7 mouse cellular contexts compared by ENCODE assay signal in the genomic region with DNA sequence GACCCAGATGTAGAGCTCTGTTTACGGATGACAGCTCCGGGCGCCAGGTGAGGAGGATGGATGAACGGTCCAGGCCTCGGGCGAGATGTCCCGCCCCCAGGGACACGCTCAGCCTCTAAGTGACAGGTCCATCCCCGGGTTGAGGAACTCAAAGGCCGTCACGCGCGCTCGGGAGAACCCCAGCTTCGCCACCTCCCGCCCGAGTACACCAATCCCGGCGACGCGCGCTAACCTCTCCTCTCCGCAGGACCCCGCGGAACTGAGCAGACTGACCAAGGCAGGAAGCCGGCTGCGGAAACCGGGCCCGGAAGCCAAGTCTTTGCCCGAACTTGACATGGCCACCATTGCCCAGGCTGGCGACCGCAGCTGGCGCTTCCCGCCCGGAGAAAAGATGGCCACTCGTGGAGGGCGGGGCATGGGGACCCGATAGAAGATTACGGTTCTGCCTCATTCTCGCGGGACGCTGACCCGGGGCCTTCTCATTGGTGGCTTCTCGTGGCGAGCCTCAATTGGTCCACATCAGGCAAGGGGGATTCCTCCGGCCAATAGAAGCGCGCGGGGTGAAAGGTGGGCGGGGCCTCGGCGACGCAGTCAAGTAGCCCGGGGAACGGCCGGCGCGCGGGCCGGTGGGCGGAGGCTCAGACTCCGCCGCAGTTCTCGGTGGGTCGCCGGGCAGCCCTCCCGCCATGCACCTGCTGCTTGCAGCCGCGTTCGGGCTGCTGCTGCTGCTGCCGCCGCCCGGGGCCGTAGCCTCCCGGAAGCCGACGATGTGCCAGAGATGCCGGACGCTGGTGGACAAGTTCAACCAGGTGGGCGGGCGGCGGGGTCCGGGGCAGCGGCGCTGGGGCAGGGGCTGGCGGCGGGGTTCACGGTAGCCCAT. TPM values are rescaled to one million over a fixed set of nuclear protein-coding genes. Genes with fewer than 3 reads are reported as not detected.
A peak's percentile ranks its signal among the peaks of the same experiment; 100 is the strongest.
DNase-seq lines count a peak whose midpoint lies in the region; ATAC-seq lines count a peak whose summit lies in the region.

TSS of gene Alg12 (minus strand) at position 293 of the 880 bp plus-strand sequence.
TSS of gene Creld2 (plus strand) at position 621 of the 880 bp plus-strand sequence.

- H3K9ac ChIP-seq in intestine, embryonic 15.5 days = peak within 1 kb of the TSS; percentile 84

- ATAC-seq in intestine, embryonic 15.5 days = peak; percentile 99

- H3K27me3 ChIP-seq in intestine, embryonic 15.5 days (replicated peaks) = no peaks in the 10 kb centered on the region
- H3K27me3 ChIP-seq in midbrain, embryonic 10.5 days (ENCODE audit: low read depth, poor library complexity, severe bottlenecking) = no peaks in the 10 kb centered on the region

- H3K36me3 ChIP-seq in intestine, embryonic 15.5 days = peaks cover 7% of the 10 kb centered on the region; the same call in 1 of the 2 replicates
- peaks cover 51% of the 10 kb centered on the region for H3K36me3 ChIP-seq in midbrain, embryonic 10.5 days

- H3K9me3 ChIP-seq in intestine, embryonic 15.5 days = no peaks in the 10 kb centered on the region
- no peaks in the 10 kb centered on the region for H3K9me3 ChIP-seq in midbrain, embryonic 10.5 days (replicated peaks)

- peak within 1 kb of the TSS; percentile 72 for H3K27ac ChIP-seq in intestine, embryonic 15.5 days
- H3K27ac ChIP-seq in midbrain, embryonic 10.5 days (replicated peaks) = peak within 1 kb of the TSS; percentile 91

- intact Hi-C loops in gastrocnemius, postnatal 36 days (cut with DNase I) = loop anchor here (10.0 kb wide), 1 partner anchor 64 kb away; the partner anchor contains the start of gene Zbed4
- intact Hi-C loops in left cerebral cortex, postnatal 25 days (cut with DNase I) = no loop called here

- H3K4me2 ChIP-seq in intestine, embryonic 15.5 days (replicated peaks) = peak within 1 kb of the TSS; percentile 75

- peak within 1 kb of the TSS; percentile 92 for H3K4me3 ChIP-seq in intestine, embryonic 15.5 days (replicated peaks)
- H3K4me3 ChIP-seq in midbrain, embryonic 10.5 days = peak within 1 kb of the TSS; percentile 94

- under 1% methylated on average over 88 of the region's 88 CpGs for whole genome bisulfite sequencing in intestine, embryonic 15.5 days
- under 1% methylated on average over 88 of the region's 88 CpGs for WGBS in midbrain, embryonic 10.5 days

- DNase-seq in adrenal gland, adult 2 months = peak; percentile 100
- peak; percentile 99 for DNase-seq in embryo, embryonic 11.5 days (ENCODE audit: low read depth, low spot score)
- DNase-seq in gastrocnemius, postnatal 36 days = peak; percentile 98 to 99
- peak; percentile 100 for DNase-seq in left cerebral cortex, postnatal 25 days (ENCODE audit: low spot score in 2 of 2)
- peak; percentile 100 for DNase-seq in midbrain, embryonic 10.5 days (ENCODE audit: low spot score)
- peak; percentile 97 for DNase-seq in right cerebral cortex, postnatal 4 days

- peaks cover 14% of the 10 kb centered on the region for H3K4me1 ChIP-seq in intestine, embryonic 15.5 days (replicated peaks)
- peaks cover 25% of the 10 kb centered on the region for H3K4me1 ChIP-seq in midbrain, embryonic 10.5 days

RNA-seq across cellular contexts. Expression of gene Alg12, which starts in this region (rescaled TPM):
- 10 to 100 TPM; 15.2 to 19.2 TPM for total RNA-seq in adrenal gland, adult 2 months (2021)
- 20.4 and 21.2 TPM in 2 replicates for polyA plus RNA-seq in adrenal gland, adult 2 months (2012; rRNA removed)
- total RNA-seq in gastrocnemius, postnatal 36 days (2021) = 1 to 10 TPM; 3.6 to 3.7 TPM
- 12.7 and 14.0 TPM in 2 replicates for polyA plus RNA-seq in intestine, embryonic 15.5 days (2015; fragmentation: Nextera tagmentation; extraction: Ambion mirVana)
- 10 to 100 TPM; 13.2 to 16.6 TPM for total RNA-seq in left cerebral cortex, postnatal 25 days (2021)
- polyA plus RNA-seq in midbrain, embryonic 10.5 days (2016; fragmentation: Nextera tagmentation; extraction: Ambion mirVana) = 11.7 and 11.9 TPM in 2 replicates

RNA-seq across cellular contexts. Expression of gene Creld2, which starts in this region (rescaled TPM):
- total RNA-seq in adrenal gland, adult 2 months (2021) = 10 to 100 TPM; 44.8 to 45.6 TPM
- 25.5 and 25.7 TPM in 2 replicates for polyA plus RNA-seq in adrenal gland, adult 2 months (2012; rRNA removed)
- total RNA-seq in gastrocnemius, postnatal 36 days (2021) = 1 to 10 TPM; 6.6 to 8.9 TPM
- 97.9 and 131 TPM in 2 replicates for polyA plus RNA-seq in intestine, embryonic 15.5 days (2015; fragmentation: Nextera tagmentation; extraction: Ambion mirVana)
- 10 to 100 TPM; 27.3 to 27.8 TPM for total RNA-seq in left cerebral cortex, postnatal 25 days (2021)
- polyA plus RNA-seq in midbrain, embryonic 10.5 days (2016; fragmentation: Nextera tagmentation; extraction: Ambion mirVana) = 94.7 and 110 TPM in 2 replicates

Comparison
In these comparisons a context has a peak if more than half of its experiments do, and no peak if none do; other contexts are left out.
1. Peak in every context shown above with its lines: DNase-seq, ATAC-seq, H3K4me3 ChIP-seq and H3K27ac ChIP-seq.